Mouse (Mus musculus) heart, adult 11 months (tissue): ENCODE measurements around the gene A530016L24Rik.
A peak's percentile ranks its signal among the peaks of the same experiment; 100 is the strongest.

Source experiments
- DNase-seq: peaks from one replicate; pipeline ENCODE4 v3.0.0; 2022

The A530016L24Rik gene

GRCm38 (mm10) chr12:112503003-112503771 is 13.9 kb downstream of the A530016L24Rik start:
- DNase-seq, result no peak

DNA sequence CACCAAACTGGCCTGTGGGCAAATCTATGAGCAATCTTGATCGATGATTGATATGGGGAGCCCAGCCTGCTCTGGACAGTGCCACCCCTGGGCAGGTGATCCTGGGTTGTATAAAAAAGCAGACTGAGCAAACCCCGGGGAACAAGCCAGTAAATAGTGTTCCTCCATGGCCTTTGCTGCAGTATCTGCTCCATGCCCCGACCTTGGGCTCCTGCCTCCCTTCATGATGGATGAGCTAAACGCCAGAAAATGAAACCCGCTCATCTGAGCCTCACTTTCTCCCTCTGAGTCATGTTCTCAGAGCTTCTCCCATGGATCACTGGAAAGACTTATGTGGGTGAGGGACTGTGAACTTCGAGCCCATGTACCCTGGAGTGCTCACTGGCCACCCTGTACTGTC is 17.0 kb downstream of the A530016L24Rik start:
- no peak for DNase-seq

- DNase-seq, result no peak
These were observed 18.0 kb downstream of the A530016L24Rik start for GRCm38 (mm10) chr12:112507264-112507663.

GRCm38 (mm10) chr12:112507984-112508383 is 18.7 kb downstream of the A530016L24Rik start:
- DNase-seq, result no peak

DNA sequence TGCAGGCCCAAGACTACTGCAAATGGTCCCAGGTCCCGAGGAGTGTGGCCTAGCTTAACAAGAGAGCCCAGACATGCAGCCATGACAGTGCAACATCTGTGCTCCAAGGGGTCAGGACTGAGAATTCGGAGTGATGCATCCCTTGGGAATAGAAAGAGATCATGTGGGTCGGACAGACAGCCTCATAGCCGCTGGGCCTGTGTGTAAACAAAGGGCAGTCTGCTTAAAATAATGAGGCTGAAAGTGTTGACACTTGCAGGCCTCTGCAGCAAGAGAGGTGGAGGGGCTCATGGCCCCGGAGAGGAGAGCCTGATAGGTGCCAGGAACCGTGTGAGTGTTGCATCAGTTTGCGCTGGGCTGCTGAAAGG is 21.1 kb downstream of the A530016L24Rik start:
- DNase-seq, result no peak

DNA sequence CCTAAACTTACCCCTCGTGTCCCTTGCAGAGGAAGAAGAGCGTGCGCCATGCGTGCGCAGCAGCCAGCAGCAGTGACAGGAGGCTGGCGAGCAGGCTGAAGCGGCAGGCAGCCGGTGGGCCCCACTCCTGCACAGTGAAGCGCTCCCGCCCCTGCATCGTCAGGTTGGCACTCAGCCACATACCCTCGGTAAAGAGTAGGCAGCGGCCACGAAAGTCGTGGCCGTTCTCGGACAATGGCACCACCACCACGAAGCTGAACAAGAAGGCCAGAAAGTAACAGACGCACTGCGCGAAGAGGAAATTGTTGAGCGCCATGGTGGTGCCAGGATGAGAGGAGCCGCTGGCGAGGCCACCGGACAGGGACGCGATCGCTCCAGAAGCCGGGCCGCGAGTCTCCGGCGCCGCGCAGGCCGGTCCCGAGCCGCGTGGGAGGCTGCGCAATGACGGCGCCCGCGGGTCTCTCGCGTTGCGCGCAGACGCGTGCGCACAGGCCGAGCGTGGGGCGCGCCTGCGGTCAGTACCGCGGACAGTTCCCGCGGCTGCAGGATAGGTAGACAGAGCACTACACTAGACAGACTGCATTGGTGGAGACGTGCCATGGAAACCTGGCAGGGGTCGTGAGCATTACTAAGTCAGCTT is 21.6 kb downstream of the A530016L24Rik start:
- DNase-seq, result no peak

- DNase-seq, result no peak
These were observed 25.6 kb downstream of the A530016L24Rik start for GRCm38 (mm10) chr12:112514897-112515296.

DNA sequence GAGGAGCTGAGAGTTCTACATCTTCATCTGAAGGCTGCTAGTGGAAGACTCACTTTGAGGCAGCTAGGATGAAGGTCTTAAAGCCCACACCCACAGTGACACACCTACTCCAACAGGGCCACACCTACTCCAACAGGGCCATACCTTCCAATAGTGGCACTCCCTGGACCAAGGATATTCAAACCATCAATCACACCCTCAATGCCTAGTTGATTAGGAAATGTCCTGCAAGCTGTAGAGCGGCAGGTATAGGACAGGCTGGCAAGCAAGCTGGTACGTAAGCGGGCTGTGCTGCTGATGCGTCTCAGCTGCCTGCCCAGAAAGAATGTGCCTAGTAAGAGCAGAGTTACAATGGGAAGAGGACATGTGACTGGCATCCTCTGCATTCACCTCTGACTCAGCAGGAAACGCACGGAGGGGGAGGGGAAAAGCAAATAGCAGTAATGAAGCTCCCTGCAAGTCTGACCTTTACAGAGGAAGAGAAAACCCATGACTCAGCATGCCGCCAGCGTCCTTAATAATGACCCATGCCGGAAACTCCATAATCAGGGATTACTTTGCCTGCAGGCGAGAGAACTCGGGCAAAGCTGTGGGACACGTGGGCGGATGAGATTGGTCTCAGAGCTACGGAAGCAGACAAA is 27.6 kb downstream of the A530016L24Rik start, which contains the start of gene Tmem179:
Tmem179 (minus strand) TSS at position 51 of the 641 bp plus-strand sequence.
- DNase-seq, result peak; percentile 98

DNA sequence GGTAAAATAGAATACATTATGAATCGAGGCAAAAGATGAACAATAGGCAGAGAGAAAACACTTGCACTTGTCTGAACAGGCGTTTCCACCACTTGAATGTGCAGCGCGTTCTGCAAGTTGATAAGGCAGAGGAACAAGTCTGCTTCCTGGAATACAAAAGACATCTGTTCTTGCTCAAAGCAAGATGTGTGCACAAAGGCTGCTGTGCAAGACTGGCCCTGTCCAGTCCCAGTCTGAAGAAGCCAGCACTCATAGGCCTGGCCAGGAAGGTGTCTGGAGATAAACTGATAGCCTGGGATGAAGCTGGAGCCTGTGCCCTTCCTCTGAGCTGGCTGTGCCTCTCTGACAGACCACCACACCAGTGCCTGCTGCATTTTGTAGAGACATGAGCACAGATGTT is 28.9 kb downstream of the A530016L24Rik start:
- DNase-seq, result peak; percentile 95

- no peak for DNase-seq
These were observed 44.5 kb downstream of the A530016L24Rik start for GRCm38 (mm10) chr12:112533758-112534157.

- no peak for DNase-seq
These were observed 48.0 kb downstream of the A530016L24Rik start for GRCm38 (mm10) chr12:112537233-112537632.

DNA sequence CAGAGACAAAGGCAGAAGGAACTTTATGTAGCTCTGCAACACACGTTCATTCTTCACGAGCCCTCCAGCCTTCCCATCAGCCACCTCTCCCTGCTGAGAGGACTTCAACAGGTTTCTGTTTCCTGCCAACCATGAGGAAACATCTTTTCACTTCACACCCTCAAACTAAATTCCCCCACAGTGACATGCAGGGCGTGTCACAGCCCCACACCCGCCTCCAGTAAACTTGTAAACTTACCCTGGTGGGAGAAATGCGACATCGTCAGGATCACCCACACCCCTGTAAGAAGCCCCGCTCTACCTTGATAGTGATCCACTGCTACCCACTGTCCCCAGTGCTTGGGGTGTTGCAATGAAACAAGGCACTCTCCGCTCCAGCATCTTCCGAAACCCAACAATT is 49.1 kb downstream of the A530016L24Rik start:
- DNase-seq, result no peak

DNA sequence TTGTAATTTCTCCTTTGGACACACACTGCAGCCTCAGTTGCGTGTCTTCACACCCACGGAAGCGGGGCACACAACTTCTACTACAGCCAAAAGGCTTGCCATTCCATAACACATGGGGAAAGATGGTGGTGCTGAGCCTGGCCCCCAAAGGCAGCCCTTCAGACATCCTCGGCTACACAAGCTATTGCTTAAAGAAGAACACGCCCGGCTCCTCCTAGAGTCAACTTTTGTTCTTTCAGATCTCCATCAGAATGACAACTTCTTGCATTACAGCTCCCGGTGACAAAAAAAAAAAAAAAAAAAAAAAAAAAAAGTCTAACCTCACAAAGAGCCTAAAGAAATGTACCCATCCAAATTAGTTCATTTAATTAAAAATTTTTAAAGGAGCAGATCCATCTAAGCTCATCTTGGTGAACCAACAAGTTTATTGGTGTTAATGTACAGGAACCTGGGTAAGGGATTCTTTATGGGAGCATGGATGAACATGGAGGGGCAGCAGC is 50.3 kb downstream of the A530016L24Rik start:
- DNase-seq, result no peak

GRCm38 (mm10) chr12:112540321-112540720 is 51.1 kb downstream of the A530016L24Rik start:
- no peak for DNase-seq

DNA sequence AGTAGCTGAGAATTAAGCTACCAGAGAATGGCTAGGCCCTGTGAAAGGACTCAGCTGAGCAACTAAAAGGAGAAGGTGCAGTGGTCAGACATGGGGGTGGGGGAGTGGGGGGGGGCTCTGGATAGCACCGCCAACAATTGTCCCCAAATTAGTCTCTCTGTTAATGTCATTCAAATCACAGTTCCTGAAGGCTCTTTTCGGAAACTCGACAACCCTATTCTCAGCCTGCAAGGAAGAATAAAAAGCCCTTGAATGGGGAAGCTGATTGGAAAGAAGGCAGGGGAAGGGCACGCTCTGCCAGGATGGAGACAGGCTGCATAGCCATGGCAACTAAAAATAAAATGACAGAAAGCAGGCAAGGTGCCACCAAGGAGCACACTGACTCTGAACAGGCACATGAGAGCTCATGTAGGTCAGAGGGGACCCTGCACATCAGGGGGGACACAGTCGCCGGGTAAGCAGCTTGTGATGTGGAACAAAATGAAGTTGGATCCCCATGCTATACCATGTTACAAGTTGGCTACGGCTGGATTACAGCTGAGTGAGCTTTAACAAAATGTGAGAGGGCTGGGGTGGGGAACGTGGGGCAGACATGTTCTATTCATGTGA is 52.3 kb downstream of the A530016L24Rik start:
- no peak for DNase-seq

DNA sequence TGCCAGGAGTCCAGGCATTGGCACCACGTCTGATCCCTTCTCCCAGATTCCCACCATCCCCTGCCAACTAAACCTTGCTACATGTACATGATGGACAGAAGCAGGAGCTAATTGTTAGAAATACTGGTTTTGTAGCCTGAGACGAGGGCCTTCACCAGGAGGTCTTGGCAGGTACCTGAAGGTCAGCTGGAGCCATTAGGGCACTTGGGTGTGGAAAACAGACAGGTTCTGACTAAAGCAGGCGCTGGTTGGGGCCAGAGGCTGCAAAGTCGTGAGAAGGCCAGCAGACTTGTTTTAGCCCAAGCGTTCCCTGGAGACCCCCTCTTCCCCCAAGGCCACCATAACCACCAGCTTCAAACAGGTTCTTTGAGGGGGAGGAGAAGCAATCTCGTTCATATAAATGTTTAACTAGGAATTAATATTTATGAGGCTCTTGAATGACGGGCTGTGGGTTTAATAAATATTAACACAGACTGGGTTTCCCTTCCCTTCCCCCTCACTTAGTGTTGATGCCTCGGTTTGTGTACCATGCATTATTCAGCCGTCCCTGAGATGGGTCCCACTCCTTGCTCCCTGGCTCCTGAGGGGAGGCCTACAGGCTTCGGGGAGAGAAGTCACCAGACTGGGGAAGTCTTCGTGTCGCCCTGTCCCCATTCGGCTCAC is 53.1 kb downstream of the A530016L24Rik start:
- DNase-seq, result no peak

GRCm38 (mm10) chr12:112542920-112543300 is 53.7 kb downstream of the A530016L24Rik start:
- peak; percentile 97 for DNase-seq

GRCm38 (mm10) chr12:112543941-112544340 is 54.7 kb downstream of the A530016L24Rik start:
- DNase-seq, result no peak

- peak; percentile 95 for DNase-seq
These were observed 55.9 kb downstream of the A530016L24Rik start for GRCm38 (mm10) chr12:112544946-112545701.

GRCm38 (mm10) chr12:112546110-112546509 is 56.9 kb downstream of the A530016L24Rik start:
- no peak for DNase-seq

DNA sequence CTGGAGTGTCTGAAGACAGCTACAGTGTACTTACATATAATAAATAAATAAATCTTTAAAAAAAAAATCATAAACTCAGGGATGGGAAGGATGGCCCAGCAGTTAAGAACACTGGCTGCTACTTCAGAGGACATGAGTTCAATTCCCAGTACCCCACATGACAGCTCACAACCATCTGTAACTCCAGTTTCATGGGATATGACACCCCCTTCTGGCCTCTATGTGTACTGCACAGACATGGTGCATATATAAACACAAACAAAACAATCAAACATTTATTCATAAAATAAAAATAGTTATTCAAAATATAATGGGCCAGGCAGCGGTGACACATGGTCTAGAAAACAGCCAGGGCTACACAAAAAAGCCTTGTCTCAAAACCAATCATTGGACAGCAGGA is 60.0 kb downstream of the A530016L24Rik start:
- no peak for DNase-seq
